Mouse (Mus musculus): ENCODE measurements around the gene Strada. TPM values are rescaled to one million over a fixed set of nuclear protein-coding genes. Genes with fewer than 3 reads are reported as not detected.

Strada gene
- total and polyA plus RNA-seq, 3 experiments: 21.1 to 36.2 (median 28.9) TPM

DNA sequence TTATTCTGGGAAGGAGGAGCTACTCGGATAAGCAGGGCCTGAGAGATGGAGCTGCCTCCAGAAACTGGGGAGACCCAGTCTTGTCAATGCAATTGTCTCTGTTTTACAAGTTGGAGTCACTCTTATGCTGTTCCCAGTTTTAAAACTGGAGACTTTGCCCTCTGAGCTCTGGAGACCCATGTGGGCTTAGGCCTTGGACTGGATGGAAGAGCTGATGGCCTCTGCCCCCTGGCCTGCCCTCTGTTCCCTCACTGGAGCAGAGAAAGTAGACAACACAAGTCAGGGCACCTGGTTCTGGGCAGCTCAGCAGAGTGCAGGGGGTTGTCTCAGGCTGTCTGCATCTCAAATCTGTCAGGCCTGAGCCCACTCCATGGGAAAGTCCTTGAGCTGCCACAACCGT, 47.2 kb downstream of the Strada start:
- Histone ChIP-seq H3K4me1 (ENCODE audit: insufficient read depth, low read depth, low read length) (peaks cover 47% of the 10 kb centered on the region), H3K4me3 (ENCODE audit: low read depth, low read length) (no peak overlapping the region), H3K9me3 (replicated peaks) (no peaks in the 10 kb centered on the region), H3K27me3 (ENCODE audit: insufficient read depth, low read length) (no peaks in the 10 kb centered on the region), H3K36me3 (replicated peaks) (peaks cover 94% of the 10 kb centered on the region)
- ATAC-seq (ENCODE audit: extremely low read depth, insufficient number of reproducible peaks, low FRiP score, poor library complexity, severe bottlenecking) (no peak), DNase-seq (ENCODE audit: low spot score) (no peak)
- TF ChIP-seq GATA2 (IDR thresholded peaks at IDR 0.05; ENCODE audit: borderline replicate concordance, low read depth, low read length) (no peak), POLR2AphosphoS5 (IDR thresholded peaks at IDR 0.05; ENCODE audit: insufficient replicate concordance, low read depth, low read length) (no peak), TAL1 (conservative IDR thresholded peaks at IDR 0.05; ENCODE audit: low read depth, low read length) (no peak), GATA1 (IDR thresholded peaks at IDR 0.05; ENCODE audit: borderline replicate concordance, low read length) (no peak), CTCF (IDR thresholded peaks at IDR 0.05; ENCODE audit: low read depth, low read length) (no peak)

DNA sequence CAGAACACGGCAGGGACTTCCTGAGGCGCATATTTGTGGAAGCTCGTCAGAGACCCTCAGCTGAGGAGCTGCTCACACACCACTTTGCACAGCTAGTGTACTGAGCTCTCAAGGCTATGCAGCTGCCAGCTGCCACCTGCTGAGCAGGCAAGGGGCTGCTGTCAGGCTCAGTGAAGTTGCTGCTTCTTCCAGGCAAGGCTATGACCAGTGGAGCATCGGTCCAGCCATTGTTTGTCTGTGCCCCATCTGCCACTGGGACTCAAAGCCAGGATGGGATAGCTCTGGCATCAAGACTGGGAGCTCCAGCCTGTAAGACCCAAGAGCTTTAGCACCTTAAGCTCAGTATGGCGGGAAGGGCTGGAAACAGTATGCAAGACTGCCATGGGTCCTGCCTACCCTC, 47.9 kb downstream of the Strada start:
- Histone ChIP-seq H3K9me3 (replicated peaks) (no peaks in the 10 kb centered on the region), H3K36me3 (replicated peaks) (peaks cover 99% of the 10 kb centered on the region), H3K4me1 (ENCODE audit: insufficient read depth, low read depth, low read length) (peaks cover 45% of the 10 kb centered on the region), H3K27me3 (ENCODE audit: insufficient read depth, low read length) (no peaks in the 10 kb centered on the region), H3K4me3 (ENCODE audit: low read depth, low read length) (no peak overlapping the region)
- TF ChIP-seq POLR2AphosphoS5 (IDR thresholded peaks at IDR 0.05; ENCODE audit: insufficient replicate concordance, low read depth, low read length): no peak; the same call in 1 of the 2 replicates
- TF ChIP-seq TAL1 (conservative IDR thresholded peaks at IDR 0.05; ENCODE audit: low read depth, low read length): no peak
- no peak for TF ChIP-seq GATA1 (IDR thresholded peaks at IDR 0.05; ENCODE audit: borderline replicate concordance, low read length)
- no peak for TF ChIP-seq GATA2 (IDR thresholded peaks at IDR 0.05; ENCODE audit: borderline replicate concordance, low read depth, low read length)
- TF ChIP-seq CTCF (IDR thresholded peaks at IDR 0.05; ENCODE audit: low read depth, low read length): no peak
- DNase-seq (ENCODE audit: low spot score): no peak
- ATAC-seq (ENCODE audit: extremely low read depth, insufficient number of reproducible peaks, low FRiP score, poor library complexity, severe bottlenecking): no peak

DNA sequence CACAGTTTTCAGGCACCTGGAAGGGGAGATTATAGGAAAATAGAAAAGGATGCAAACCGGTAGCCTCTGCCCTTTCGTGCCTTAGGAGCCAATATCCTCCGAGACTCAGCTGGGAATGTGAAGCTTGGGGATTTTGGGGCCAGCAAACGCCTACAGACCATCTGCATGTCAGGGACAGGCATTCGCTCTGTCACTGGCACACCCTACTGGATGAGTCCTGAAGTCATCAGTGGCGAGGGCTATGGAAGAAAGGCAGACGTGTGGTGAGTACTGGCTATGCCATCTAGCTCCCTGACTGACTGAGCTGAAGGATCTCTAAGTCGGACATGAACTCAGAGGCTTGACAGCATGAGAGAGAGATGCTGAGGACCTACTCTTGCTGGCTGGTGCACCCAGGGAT, 49.8 kb downstream of the Strada start:
- no peaks in the 10 kb centered on the region for H3K27me3 ChIP-seq (ENCODE audit: insufficient read depth, low read length)
- peaks cover 96% of the 10 kb centered on the region for H3K36me3 ChIP-seq (replicated peaks)
- TF ChIP-seq POLR2AphosphoS5 (IDR thresholded peaks at IDR 0.05; ENCODE audit: insufficient replicate concordance, low read depth, low read length): no peak
- TF ChIP-seq GATA1 (IDR thresholded peaks at IDR 0.05; ENCODE audit: borderline replicate concordance, low read length): no peak
- TF ChIP-seq CTCF (IDR thresholded peaks at IDR 0.05; ENCODE audit: low read depth, low read length): no peak
- TF ChIP-seq GATA2 (IDR thresholded peaks at IDR 0.05; ENCODE audit: borderline replicate concordance, low read depth, low read length): no peak
- TF ChIP-seq TAL1 (conservative IDR thresholded peaks at IDR 0.05; ENCODE audit: low read depth, low read length): no peak
- no peaks in the 10 kb centered on the region for H3K9me3 ChIP-seq (replicated peaks)
- H3K4me3 ChIP-seq (ENCODE audit: low read depth, low read length): no peak overlapping the region
- DNase-seq (ENCODE audit: low spot score): no peak
- H3K4me1 ChIP-seq (ENCODE audit: insufficient read depth, low read depth, low read length): peaks cover 25% of the 10 kb centered on the region
- ATAC-seq (ENCODE audit: extremely low read depth, insufficient number of reproducible peaks, low FRiP score, poor library complexity, severe bottlenecking): no peak

DNA sequence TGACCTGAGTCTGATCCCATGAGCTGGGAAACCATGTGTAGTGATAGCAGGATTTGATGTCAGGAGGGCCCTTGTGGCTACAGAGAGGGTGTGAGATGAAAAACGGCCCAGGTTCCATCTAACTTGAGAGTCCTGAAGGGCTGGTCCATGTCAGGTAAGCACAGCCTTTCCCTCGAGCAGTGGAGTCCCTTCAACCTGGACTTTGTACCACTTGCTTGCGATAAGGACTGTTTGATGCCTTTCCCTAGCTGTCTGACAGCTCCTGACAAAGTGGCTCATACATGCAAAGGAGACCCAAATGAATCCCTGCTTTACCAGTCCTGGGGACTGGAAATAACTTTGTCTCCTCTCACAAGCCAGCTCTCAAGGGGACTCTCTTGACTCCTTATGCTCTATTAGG, 50.7 kb downstream of the Strada start:
- ATAC-seq (ENCODE audit: extremely low read depth, insufficient number of reproducible peaks, low FRiP score, poor library complexity, severe bottlenecking) (no peak), DNase-seq (ENCODE audit: low spot score) (no peak)
- H3K4me1 ChIP-seq (ENCODE audit: insufficient read depth, low read depth, low read length): peaks cover 16% of the 10 kb centered on the region

DNA sequence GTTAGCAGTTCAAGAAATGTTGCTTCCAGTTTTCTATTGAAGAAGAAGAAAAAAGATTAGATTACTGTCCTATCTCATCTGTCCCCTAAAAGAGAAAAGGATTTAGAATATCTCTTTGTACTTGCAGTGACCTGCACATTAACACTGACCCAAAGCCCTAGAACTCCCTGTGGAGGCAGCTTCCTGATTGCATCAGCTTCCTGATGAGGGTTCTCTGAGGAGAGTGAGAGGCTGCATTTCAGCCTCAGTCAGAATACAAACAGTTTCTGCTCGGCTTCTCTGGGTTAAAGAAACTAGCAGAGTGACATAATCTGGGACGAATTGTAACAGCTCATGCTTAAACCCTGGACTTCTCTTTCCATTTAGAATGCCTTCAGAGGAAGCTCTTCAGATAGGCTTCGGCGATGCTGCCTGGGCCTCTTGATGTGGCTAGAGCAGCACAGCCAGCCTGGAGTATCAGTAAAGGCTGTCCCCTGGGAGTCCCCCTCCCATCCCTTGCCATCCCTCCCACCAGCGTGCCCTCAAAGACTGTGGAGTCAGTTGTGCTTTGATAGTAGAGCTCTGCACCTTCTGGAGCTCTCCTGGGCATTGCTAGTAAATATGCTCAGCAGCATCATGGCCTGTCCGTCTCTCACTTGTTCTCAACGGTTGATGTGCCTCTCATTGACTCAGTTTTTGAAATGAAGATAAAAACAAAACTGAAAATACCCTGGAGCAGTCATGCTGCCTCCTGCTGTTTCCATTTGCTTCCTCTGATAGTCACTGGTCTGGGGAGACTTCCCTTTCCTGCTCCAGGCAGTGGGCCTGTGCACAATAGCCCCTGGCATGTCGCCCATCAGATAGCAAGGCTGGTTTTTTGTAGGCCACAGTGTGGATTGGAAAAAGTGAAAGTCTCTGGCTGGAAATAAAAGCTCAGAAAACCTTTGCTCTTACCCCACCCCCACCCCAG, 67.1 kb downstream of the Strada start:
- no peak for ATAC-seq (ENCODE audit: extremely low read depth, insufficient number of reproducible peaks, low FRiP score, poor library complexity, severe bottlenecking)
- DNase-seq (ENCODE audit: low spot score): no peak
- TF ChIP-seq CTCF (IDR thresholded peaks at IDR 0.05; ENCODE audit: low read depth, low read length): no peak
- no peak for TF ChIP-seq TAL1 (conservative IDR thresholded peaks at IDR 0.05; ENCODE audit: low read depth, low read length)
- TF ChIP-seq GATA2 (IDR thresholded peaks at IDR 0.05; ENCODE audit: borderline replicate concordance, low read depth, low read length): no peak
- TF ChIP-seq GATA1 (IDR thresholded peaks at IDR 0.05; ENCODE audit: borderline replicate concordance, low read length): no peak
- no peak for TF ChIP-seq POLR2AphosphoS5 (IDR thresholded peaks at IDR 0.05; ENCODE audit: insufficient replicate concordance, low read depth, low read length)
- H3K4me3 ChIP-seq (ENCODE audit: low read depth, low read length): no peak overlapping the region
- H3K27me3 ChIP-seq (ENCODE audit: insufficient read depth, low read length): no peaks in the 10 kb centered on the region
- peaks cover 19% of the 10 kb centered on the region for H3K4me1 ChIP-seq (ENCODE audit: insufficient read depth, low read depth, low read length)
- H3K36me3 ChIP-seq (replicated peaks): peaks cover 36% of the 10 kb centered on the region
- no peaks in the 10 kb centered on the region for H3K9me3 ChIP-seq (replicated peaks)

More for the DNA sequence above, 50.7 kb downstream of the Strada start:
- Histone ChIP-seq H3K4me3 (ENCODE audit: low read depth, low read length) (no peak overlapping the region), H3K27me3 (ENCODE audit: insufficient read depth, low read length) (no peaks in the 10 kb centered on the region), H3K9me3 (replicated peaks) (no peaks in the 10 kb centered on the region), H3K36me3 (replicated peaks) (peaks cover 91% of the 10 kb centered on the region)
- no peak for TF ChIP-seq GATA2 (IDR thresholded peaks at IDR 0.05; ENCODE audit: borderline replicate concordance, low read depth, low read length)
- TF ChIP-seq GATA1 (IDR thresholded peaks at IDR 0.05; ENCODE audit: borderline replicate concordance, low read length): no peak
- no peak for TF ChIP-seq TAL1 (conservative IDR thresholded peaks at IDR 0.05; ENCODE audit: low read depth, low read length)
- no peak for TF ChIP-seq POLR2AphosphoS5 (IDR thresholded peaks at IDR 0.05; ENCODE audit: insufficient replicate concordance, low read depth, low read length)
- TF ChIP-seq CTCF (IDR thresholded peaks at IDR 0.05; ENCODE audit: low read depth, low read length): no peak

DNA sequence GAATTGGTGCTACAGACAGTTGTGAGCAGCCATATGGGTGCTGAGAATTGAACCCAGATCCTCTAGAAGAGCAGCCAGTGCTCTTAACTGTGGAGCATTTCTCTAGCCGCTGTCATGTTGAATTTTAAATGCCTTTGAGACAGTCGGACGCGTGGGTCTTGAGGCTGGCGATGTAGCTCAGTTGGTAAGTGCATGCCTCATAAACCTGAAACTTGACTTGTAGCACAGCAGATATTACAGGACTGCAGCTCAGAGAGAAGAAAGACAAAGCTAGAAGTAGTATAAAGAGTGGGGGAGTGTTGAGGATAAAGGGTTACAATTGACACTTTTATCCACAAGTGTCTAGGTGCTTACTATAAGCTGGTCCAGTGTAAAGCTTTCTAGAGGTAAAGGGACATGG, 69.5 kb downstream of the Strada start:
- Histone ChIP-seq H3K4me3 (ENCODE audit: low read depth, low read length) (no peak overlapping the region), H3K4me1 (ENCODE audit: insufficient read depth, low read depth, low read length) (peaks cover 36% of the 10 kb centered on the region), H3K9me3 (replicated peaks) (no peaks in the 10 kb centered on the region), H3K27me3 (ENCODE audit: insufficient read depth, low read length) (no peaks in the 10 kb centered on the region), H3K36me3 (replicated peaks) (peaks cover 35% of the 10 kb centered on the region)
- ATAC-seq (ENCODE audit: extremely low read depth, insufficient number of reproducible peaks, low FRiP score, poor library complexity, severe bottlenecking): no peak
- TF ChIP-seq TAL1 (conservative IDR thresholded peaks at IDR 0.05; ENCODE audit: low read depth, low read length) (no peak), POLR2AphosphoS5 (IDR thresholded peaks at IDR 0.05; ENCODE audit: insufficient replicate concordance, low read depth, low read length) (no peak), GATA1 (IDR thresholded peaks at IDR 0.05; ENCODE audit: borderline replicate concordance, low read length) (no peak), CTCF (IDR thresholded peaks at IDR 0.05; ENCODE audit: low read depth, low read length) (no peak), GATA2 (IDR thresholded peaks at IDR 0.05; ENCODE audit: borderline replicate concordance, low read depth, low read length) (no peak)
- no peak for DNase-seq (ENCODE audit: low spot score)
